Mouse (Mus musculus) kidney, adult 2 months (tissue): ENCODE results near the gene Taf1b.

Experiments used
- CTCF ChIP-seq: fragments of 200-500 bp; conservative IDR thresholded peaks from 2 replicates; pipeline ENCODE4 v1.5.1; 2011; ENCODE audit warnings: low read depth, mild to moderate bottlenecking, control low read depth, low read length, moderate library complexity, mixed read lengths; ENCODE audit not compliant: insufficient read depth, insufficient read length
- POLR2A ChIP-seq: fragments of 200-500 bp; IDR thresholded peaks from one replicate; pipeline ENCODE4 v1.6.1; 2011; ENCODE audit warnings: low read depth, low read length, control low read depth

DNA sequence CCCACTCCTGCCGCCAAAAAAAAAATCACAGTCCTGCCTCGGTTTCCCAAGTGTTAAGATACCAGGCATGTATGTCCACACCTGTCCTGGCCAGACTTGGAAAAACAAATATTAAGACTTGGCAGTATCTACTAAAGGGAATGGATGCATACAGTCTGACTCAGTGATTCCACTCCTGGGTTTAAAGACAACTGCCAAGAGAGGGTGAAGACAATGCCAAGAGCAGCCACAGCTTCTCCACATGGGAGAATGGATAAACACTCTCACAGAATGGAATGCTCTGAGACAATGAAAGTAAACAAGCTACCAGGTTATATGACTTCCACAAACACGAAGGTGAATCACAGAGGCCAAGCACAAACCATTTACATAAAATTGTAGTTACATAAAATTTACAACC lies 24.9 kb upstream of the Taf1b start:
- TF ChIP-seq CTCF, result no peak
- TF ChIP-seq POLR2A, result no peak
